Mouse (Mus musculus) heart, embryonic 16.5 days (tissue): ENCODE measurements around the gene Gm49318. TPM values are rescaled to one million over a fixed set of nuclear protein-coding genes. Genes with fewer than 3 reads are reported as not detected.
A peak's percentile ranks its signal among the peaks of the same experiment; 100 is the strongest.

ENCODE experiments used
- ATAC-seq: fragments of 200-750 bp; cut with Nextera tagmentation; replicated peaks from 2 replicates; pipeline ENCODE4 v1.8.0; 2017; ENCODE audit warnings: moderate number of reproducible peaks; ENCODE audit not compliant: insufficient read depth, low FRiP score; ENCODE audit errors: extremely low read depth
- H3K27ac ChIP-seq: fragments of 300-500 bp; sonication (generic); 2 replicates; pipeline ENCODE4 v1.5.1; 2014; ENCODE audit warnings: mild to moderate bottlenecking, low read length, control low read depth, moderate library complexity
- H3K27me3 ChIP-seq: fragments of 300-500 bp; sonication (generic); 2 replicates; pipeline ENCODE4 v1.6.1; 2014; ENCODE audit warnings: low read length, mixed read lengths; ENCODE audit not compliant: control insufficient read depth, insufficient read depth
- H3K36me3 ChIP-seq: fragments of 300-500 bp; sonication (generic); 2 replicates; pipeline ENCODE4 v1.6.1; 2014; ENCODE audit not compliant: control insufficient read depth, insufficient read depth
- H3K4me1 ChIP-seq: fragments of 300-500 bp; sonication (generic); 2 replicates; pipeline ENCODE4 v1.6.1; 2014; ENCODE audit warnings: low read length, mixed read lengths; ENCODE audit not compliant: control insufficient read depth, insufficient read depth
- H3K4me2 ChIP-seq: fragments of 300-500 bp; sonication (generic); 2 replicates; pipeline ENCODE4 v1.6.1; 2014; ENCODE audit warnings: low read depth, mild to moderate bottlenecking, control low read depth, low read length
- H3K4me3 ChIP-seq: fragments of 300-500 bp; sonication (generic); 2 replicates; pipeline ENCODE4 v1.5.1; 2014; ENCODE audit warnings: mild to moderate bottlenecking, control low read depth, low read length
- H3K9ac ChIP-seq: fragments of 300-500 bp; sonication (generic); 2 replicates; pipeline ENCODE4 v1.6.1; 2014; ENCODE audit warnings: low read length, control low read depth
- H3K9me3 ChIP-seq: fragments of 300-500 bp; sonication (generic); replicated peaks from 2 replicates; pipeline ENCODE4 v1.6.1; 2016; ENCODE audit warnings: low read length; ENCODE audit not compliant: control insufficient read depth
- WGBS: fragments of 180-500 bp; shearing (Covaris S2); extraction: QIAGEN DNeasy Blood & Tissue Kit; methylation state at CpG from one replicate; pipeline ENCODE4 v1.1.7; 2014; 5-methylcytosine and 5-hydroxymethylcytosine counted together
- polyA plus RNA-seq: library from polyadenylated mRNA; unstranded; fragments of >200 nt; fragmentation: Nextera tagmentation; extraction: Ambion mirVana; gene quantifications from 2 replicates; pipeline ENCODE4 v1.2.1, GENCODE M21; 2015

Gene Gm49318
- polyA plus RNA-seq, 1 experiment from 2014 or later: not detected

DNA sequence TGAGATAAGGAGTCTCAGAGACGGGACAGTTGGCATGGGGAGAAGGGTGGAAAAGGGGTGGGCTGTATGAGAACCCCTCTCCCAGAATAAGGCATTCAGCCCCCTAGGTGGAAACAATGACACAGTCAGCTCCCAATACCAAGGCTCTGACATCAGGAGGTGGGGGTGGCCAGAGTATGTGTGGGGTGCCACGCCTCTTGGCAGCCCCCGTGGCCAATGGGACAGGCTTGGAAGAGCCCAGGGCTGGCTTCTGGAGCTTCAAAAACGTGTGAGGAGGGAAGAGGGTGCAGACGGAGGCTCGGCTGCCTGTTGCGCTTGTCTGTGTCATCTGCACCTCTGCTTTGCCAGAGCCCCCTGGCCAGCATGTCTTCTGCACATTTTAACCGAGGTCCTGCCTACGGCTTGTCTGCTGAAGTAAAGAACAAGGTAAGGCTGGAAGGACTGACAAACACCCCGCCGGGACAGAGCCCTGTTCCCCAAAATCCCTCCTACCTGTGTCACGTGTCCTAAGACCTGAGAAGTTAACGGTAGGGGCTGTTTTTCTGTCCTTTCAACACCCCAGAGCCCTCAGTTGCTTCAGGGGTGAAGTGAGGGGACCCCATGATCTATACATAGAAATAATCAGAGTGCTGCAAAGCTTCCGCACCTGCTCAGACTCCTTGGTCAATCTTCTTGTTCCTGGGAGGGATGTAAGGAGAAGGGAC is 28.1 kb upstream of the Gm49318 start, which contains the start of gene Cnn1:
Gene Cnn1, plus strand, starts transcription at position 224 of the 704 bp plus-strand sequence.
- Histone ChIP-seq H3K36me3 (no peaks in the 10 kb centered on the region), H3K4me1 (peaks cover 12% of the 10 kb centered on the region), H3K9me3 (no peaks in the 10 kb centered on the region), H3K4me2 (peak within 1 kb of the TSS; percentile 56), H3K27me3 (no peaks in the 10 kb centered on the region; the same call in 1 of the 2 replicates), H3K27ac (peak within 1 kb of the TSS; percentile 53), H3K9ac (peak within 1 kb of the TSS; percentile 55), H3K4me3 (peak within 1 kb of the TSS; percentile 37)
- peak; percentile 45; the same call in 1 of the 2 replicates for ATAC-seq
- WGBS: 3% methylated on average over 14 of the region's 14 CpGs

DNA sequence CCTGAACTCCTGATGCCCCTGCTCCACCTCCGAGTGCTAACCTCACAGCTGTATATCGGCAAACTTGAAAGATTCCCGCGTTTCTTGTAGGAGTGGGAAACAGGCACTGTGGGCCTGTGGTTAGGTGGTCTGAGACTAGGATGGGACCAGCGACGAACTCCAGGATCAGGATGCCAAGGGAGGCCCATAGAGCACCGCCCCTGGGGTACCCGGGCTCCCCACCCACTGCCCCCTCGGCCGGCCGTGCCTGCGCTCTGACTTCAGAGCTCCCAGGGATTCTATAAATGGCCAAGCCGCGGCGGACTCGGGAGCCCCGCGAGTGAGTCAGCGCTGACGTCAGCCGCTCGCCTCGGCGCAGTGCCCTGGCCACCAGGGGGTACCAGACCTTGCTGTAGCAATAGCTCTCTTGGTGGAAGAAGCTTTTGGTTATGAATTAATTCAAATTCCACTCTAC is 24.8 kb upstream of the Gm49318 start:
- Histone ChIP-seq H3K4me3 (peak overlapping the region; percentile 54), H3K9me3 (no peaks in the 10 kb centered on the region), H3K27me3 (no peaks in the 10 kb centered on the region; the same call in 1 of the 2 replicates), H3K27ac (peak overlapping the region; percentile 37), H3K9ac (peak overlapping the region; percentile 77), H3K4me2 (peak overlapping the region; percentile 81), H3K4me1 (peaks cover 12% of the 10 kb centered on the region), H3K36me3 (no peaks in the 10 kb centered on the region)
- WGBS: 1% methylated on average over 24 of the region's 24 CpGs
- ATAC-seq: peak; percentile 78

DNA sequence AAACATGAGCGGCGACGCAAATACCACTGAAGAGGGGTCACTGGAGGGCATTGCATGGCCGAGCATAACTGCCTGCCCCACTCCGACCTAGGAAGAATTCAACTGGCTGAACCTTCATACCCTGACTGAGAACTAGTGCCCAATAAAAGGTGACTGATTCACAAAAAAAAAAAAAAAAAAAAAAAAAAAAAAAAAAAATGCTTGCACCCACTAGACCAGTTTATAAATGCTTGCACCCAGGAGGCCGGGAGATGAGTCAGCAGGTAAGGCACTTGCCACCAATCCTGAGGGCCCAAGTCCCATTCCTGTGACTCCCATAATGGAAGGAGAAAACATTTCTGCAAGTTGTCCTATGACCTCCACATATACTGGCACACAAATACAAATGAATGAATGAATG is 21.7 kb upstream of the Gm49318 start:
- no peak overlapping the region for H3K9ac ChIP-seq
- H3K4me3 ChIP-seq: no peak overlapping the region
- no peak for ATAC-seq
- H3K27me3 ChIP-seq: no peaks in the 10 kb centered on the region
- no peak overlapping the region for H3K27ac ChIP-seq
- no peaks in the 10 kb centered on the region for H3K36me3 ChIP-seq
- 0 out of 2 replicates have a peak, but pooled peaks cover 4% of the 10 kb centered on the region for H3K4me1 ChIP-seq
- 82% methylated on average over 6 of the region's 6 CpGs for WGBS
- H3K9me3 ChIP-seq: no peaks in the 10 kb centered on the region
- no peak overlapping the region for H3K4me2 ChIP-seq

DNA sequence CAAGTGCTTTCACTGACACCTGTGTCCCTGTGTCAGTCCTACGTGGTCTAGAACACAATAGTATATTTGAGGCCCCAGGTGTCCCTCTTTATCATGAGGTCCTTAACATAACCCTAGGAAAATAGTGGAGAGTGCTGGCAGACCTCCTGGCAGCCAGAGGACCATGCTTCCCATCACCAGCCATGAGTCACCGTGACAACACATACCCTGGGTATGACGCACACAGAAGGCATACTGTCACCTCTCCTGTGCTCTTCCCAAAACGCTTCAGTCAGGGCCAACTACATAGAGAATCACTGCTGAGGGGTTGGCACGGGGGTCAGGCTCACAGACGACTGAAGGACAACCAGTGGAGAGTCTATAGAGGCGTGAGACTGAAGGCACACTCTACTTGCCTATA is 18.9 kb upstream of the Gm49318 start:
- Histone ChIP-seq H3K9ac (no peak overlapping the region), H3K36me3 (no peaks in the 10 kb centered on the region), H3K4me1 (peaks cover 5% of the 10 kb centered on the region; the same call in 1 of the 2 replicates), H3K27ac (no peak overlapping the region), H3K4me2 (no peak overlapping the region), H3K4me3 (no peak overlapping the region), H3K27me3 (no peaks in the 10 kb centered on the region), H3K9me3 (no peaks in the 10 kb centered on the region)
- ATAC-seq: no peak
- 69% methylated on average over 7 of the region's 7 CpGs for WGBS

DNA sequence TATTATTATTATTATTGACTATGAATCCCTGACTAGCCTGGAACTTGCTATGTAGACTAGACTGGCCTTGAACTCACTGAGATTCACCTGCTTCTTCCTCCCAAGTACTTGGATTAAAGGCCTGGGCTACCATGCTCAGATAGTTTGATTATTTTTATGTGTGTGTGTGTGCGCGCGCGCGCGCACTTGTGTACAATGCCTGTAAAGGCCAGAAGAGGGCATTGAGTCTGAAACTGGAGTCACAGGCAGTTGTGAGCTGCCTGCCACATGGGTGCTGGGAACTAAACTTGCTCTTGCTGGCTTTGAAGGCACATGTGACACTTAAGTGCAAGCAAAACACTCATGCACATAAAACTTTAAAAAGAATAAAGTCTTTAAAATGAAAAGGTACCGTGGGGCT is 18.2 kb upstream of the Gm49318 start:
- Histone ChIP-seq H3K4me1 (peaks cover 7% of the 10 kb centered on the region), H3K27me3 (no peaks in the 10 kb centered on the region), H3K36me3 (no peaks in the 10 kb centered on the region), H3K27ac (no peak overlapping the region), H3K9me3 (no peaks in the 10 kb centered on the region), H3K4me2 (no peak overlapping the region), H3K9ac (no peak overlapping the region), H3K4me3 (no peak overlapping the region)
- ATAC-seq: no peak
- whole genome bisulfite sequencing: 97% methylated on average over 7 of the region's 7 CpGs

DNA sequence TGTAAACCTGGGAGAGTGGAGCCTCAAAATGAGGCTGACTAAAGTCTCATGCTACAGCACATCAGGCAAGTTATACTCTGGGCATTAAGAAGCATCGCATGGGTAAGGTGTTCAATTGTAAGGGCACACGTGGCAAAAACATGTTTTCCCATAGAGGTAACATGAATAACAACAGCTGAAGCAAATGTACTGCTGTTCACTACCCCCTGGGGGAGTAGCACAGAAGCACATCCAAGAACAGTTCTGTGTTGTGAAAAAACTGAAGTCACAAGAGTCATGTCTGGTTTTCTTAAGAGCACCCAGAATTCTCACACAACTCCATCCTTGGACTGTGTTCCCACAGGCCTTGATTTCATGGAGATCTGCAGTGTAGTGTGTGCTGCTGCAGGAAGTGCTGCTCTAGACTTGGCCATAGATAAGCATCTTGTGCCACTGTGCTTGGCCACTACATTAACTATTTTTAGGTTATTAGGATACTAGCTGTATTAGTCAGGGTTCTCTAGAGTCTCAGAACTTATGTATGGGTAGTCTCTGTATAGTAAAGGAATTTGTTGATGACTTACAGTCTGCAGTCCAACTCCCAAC is 16.1 kb upstream of the Gm49318 start:
- Histone ChIP-seq H3K4me1 (peaks cover 7% of the 10 kb centered on the region), H3K36me3 (no peaks in the 10 kb centered on the region), H3K27me3 (no peaks in the 10 kb centered on the region), H3K4me2 (no peak overlapping the region), H3K9me3 (no peaks in the 10 kb centered on the region), H3K27ac (no peak overlapping the region), H3K9ac (no peak overlapping the region), H3K4me3 (no peak overlapping the region)
- 78% methylated on average over 2 of the region's 2 CpGs for WGBS
- ATAC-seq: no peak

DNA sequence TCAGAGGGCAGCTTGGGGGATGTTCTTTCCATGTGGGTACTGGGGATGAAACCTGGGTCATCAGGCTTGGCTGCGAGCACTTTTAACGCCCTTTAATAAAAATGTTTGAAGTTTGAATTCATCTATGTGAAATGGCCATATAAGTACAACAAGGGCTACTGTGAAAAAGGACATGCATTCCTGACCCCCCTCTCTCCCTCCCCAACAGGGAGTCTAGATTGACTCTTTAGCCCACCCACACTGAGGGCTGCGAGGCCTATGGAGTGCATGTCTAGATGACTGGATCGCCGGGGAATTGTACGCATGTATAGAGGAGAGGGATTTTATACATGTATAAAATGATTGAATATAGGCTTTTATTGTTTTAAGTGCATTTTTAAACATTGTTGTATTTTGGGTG is 15.0 kb upstream of the Gm49318 start:
- 73% methylated on average over 6 of the region's 6 CpGs for WGBS
- H3K27me3 ChIP-seq: no peaks in the 10 kb centered on the region
- H3K9me3 ChIP-seq: no peaks in the 10 kb centered on the region
- peak overlapping the region; percentile 86 for H3K9ac ChIP-seq
- no peaks in the 10 kb centered on the region for H3K36me3 ChIP-seq
- H3K4me2 ChIP-seq: peak overlapping the region; percentile 78
- no peak for ATAC-seq
- H3K4me3 ChIP-seq: peak overlapping the region; percentile 85
- peak overlapping the region; percentile 83 for H3K27ac ChIP-seq
- peaks cover 7% of the 10 kb centered on the region for H3K4me1 ChIP-seq

DNA sequence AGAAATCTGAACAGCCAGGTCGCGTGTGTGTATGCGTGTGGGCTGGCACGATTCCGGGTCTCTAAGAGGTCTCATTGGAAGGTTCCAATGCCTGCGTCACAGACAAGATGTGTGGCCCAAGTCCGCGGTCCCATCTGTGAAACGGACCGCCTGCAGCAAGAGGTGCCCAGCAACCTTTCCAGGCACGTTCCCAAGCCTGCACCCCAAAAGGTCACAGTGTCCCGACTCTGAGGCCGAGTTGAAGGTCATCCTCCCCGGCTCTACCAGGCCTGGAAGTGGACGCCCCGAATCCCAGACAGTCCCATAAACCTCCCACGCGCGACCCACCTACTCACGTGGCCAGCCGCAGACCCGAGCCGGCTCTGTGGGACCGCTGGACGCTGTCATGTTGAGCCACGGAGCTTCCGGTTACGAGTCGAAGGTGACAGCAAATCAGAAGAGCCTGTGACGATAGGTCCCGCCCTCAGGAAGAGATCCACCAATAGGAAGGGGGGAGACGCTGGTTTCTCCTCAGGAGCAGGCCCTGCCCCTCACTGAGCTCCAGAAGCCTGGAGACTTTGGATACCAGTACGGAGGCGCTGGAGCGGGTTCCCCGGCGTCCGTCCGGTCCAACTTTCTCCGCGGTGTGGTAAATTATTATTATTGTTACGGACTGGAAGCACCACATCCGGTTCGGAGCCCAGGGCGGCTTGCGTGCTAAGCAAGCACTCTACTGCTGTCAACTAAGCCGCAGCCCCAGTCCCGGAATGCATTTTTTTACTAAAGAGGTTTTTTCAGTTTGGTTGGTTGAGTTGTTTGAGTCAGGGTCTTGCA is 14.2 kb upstream of the Gm49318 start, which contains the start of gene Ecsit:
Gene Ecsit, minus strand, starts transcription at position 417 of the 813 bp plus-strand sequence.
- Histone ChIP-seq H3K9ac (peak within 1 kb of the TSS; percentile 86), H3K4me3 (peak within 1 kb of the TSS; percentile 85), H3K27me3 (no peaks in the 10 kb centered on the region), H3K4me2 (peak within 1 kb of the TSS; percentile 83), H3K9me3 (no peaks in the 10 kb centered on the region), H3K27ac (peak within 1 kb of the TSS; percentile 83), H3K36me3 (no peaks in the 10 kb centered on the region), H3K4me1 (peaks cover 7% of the 10 kb centered on the region)
- peak; percentile 99 for ATAC-seq
- under 1% methylated on average over 48 of the region's 48 CpGs for WGBS
